Mouse (Mus musculus) G1E (cell line): Measurements from ENCODE around the gene Stub1.

ENCODE experiments used
- CTCF ChIP-seq: IDR thresholded peaks from 2 replicates; pipeline ENCODE4 v1.5.1; 2012; ENCODE audit warnings: low read depth, low read length, inconsistent platforms, mixed read lengths
- GATA1 ChIP-seq: IDR thresholded peaks from 2 replicates; pipeline ENCODE4 v1.6.1; 2012; ENCODE audit warnings: borderline replicate concordance, low read length, inconsistent platforms, mixed read lengths
- GATA2 ChIP-seq: IDR thresholded peaks from 2 replicates; pipeline ENCODE4 v1.6.1; 2012; ENCODE audit warnings: low read depth, low read length, inconsistent platforms, borderline replicate concordance
- TAL1 ChIP-seq: conservative IDR thresholded peaks from 2 replicates; pipeline ENCODE4 v1.6.1; 2012; ENCODE audit warnings: low read depth, low read length, inconsistent platforms, mixed read lengths

DNA sequence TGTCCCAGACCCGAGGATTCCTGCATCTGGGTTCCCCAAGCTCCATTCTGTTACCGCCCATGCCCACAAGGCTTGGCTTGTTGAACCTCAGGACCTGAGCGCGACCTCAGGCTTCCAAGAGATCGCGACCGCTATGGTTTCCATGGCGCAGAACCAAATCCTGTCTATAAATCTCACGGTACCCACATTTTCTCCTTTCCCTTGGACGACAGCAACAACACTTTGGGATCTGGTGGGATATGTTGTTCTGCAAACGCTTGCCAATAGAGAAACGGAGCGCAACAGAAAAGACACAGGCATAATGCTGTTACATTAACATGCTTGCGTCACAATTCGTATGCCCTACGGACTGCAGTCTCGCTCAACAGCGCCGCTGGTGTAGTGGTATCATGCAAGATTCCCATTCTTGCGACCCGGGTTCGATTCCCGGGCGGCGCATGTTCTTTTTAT, 41.5 kb upstream of the Stub1 start, which contains the start of gene Mettl26:
- no peak for TF ChIP-seq CTCF
- no peak for TF ChIP-seq GATA1
- TF ChIP-seq GATA2 = no peak
- TF ChIP-seq TAL1 = no peak
